Mouse (Mus musculus) midbrain, embryonic 15.5 days (tissue): Measurements from ENCODE around the gene Ackr1. TPM values are rescaled to one million over a fixed set of nuclear protein-coding genes. Genes with fewer than 3 reads are reported as not detected.

ENCODE experiments used
- ATAC-seq: fragments of 200-750 bp; cut with Nextera tagmentation; replicated peaks from 2 replicates; pipeline ENCODE4 v1.8.0; 2017; ENCODE audit warnings: moderate TSS enrichment
- H3K27ac ChIP-seq: fragments of 300-500 bp; sonication (generic); 2 replicates; pipeline ENCODE4 v1.5.1; 2015; ENCODE audit warnings: mild to moderate bottlenecking, inconsistent platforms
- H3K27me3 ChIP-seq: fragments of 300-500 bp; sonication (generic); replicated peaks from 2 replicates; pipeline ENCODE4 v1.6.1; 2015; ENCODE audit warnings: inconsistent platforms
- H3K36me3 ChIP-seq: fragments of 300-500 bp; sonication (generic); replicated peaks from 2 replicates; pipeline ENCODE4 v1.6.1; 2015; ENCODE audit warnings: inconsistent platforms
- H3K4me1 ChIP-seq: fragments of 300-500 bp; sonication (generic); 2 replicates; pipeline ENCODE4 v1.6.1; 2015; ENCODE audit warnings: inconsistent platforms
- H3K4me2 ChIP-seq: fragments of 300-500 bp; sonication (generic); 2 replicates; pipeline ENCODE4 v1.6.1; 2015; ENCODE audit warnings: inconsistent platforms, mild to moderate bottlenecking, moderate library complexity
- H3K4me3 ChIP-seq: fragments of 300-500 bp; sonication (generic); 2 replicates; pipeline ENCODE4 v1.5.1; 2015; ENCODE audit warnings: mild to moderate bottlenecking, inconsistent platforms
- H3K9ac ChIP-seq: fragments of 300-500 bp; sonication (generic); 2 replicates; pipeline ENCODE4 v1.6.1; 2015; ENCODE audit warnings: mild to moderate bottlenecking, inconsistent platforms
- H3K9me3 ChIP-seq: fragments of 300-500 bp; sonication (generic); 2 replicates; pipeline ENCODE4 v1.6.1; 2016; ENCODE audit warnings: inconsistent platforms
- WGBS: fragments of 180-500 bp; shearing (Covaris S2); methylation state at CpG from one replicate; pipeline ENCODE4 v1.1.7; 2015; ENCODE audit warnings: mixed read lengths; 5-methylcytosine and 5-hydroxymethylcytosine counted together
- polyA plus RNA-seq: library from polyadenylated mRNA; unstranded; fragments of >200 nt; fragmentation: Nextera tagmentation; extraction: Ambion mirVana; gene quantifications from 2 replicates; pipeline ENCODE4 v1.2.1, GENCODE M21; 2015

Gene Ackr1
- polyA plus RNA-seq, 1 experiment from 2014 or later: 22.4 TPM

- peaks cover 50% of the 10 kb centered on the region; the same call in 1 of the 2 replicates for H3K36me3 ChIP-seq
- H3K4me3 ChIP-seq: no peak overlapping the region
- H3K4me2 ChIP-seq: no peak overlapping the region
- no peaks in the 10 kb centered on the region for H3K4me1 ChIP-seq
- H3K9me3 ChIP-seq: no peaks in the 10 kb centered on the region
- H3K27ac ChIP-seq: no peak overlapping the region
- H3K9ac ChIP-seq: no peak overlapping the region
- ATAC-seq: no peak
- WGBS: 80% methylated on average over 1 of the region's 1 CpGs
- H3K27me3 ChIP-seq: no peaks in the 10 kb centered on the region
These were observed 8.9 kb upstream of the Ackr1 start for GRCm38 (mm10) chr1:173342425-173342824.

GRCm38 (mm10) chr1:173339543-173339942 is 6.0 kb upstream of the Ackr1 start:
- 4% methylated on average over 2 of the region's 2 CpGs for WGBS
- ATAC-seq: peak; percentile 61; the same call in 1 of the 2 replicates
- no peaks in the 10 kb centered on the region for H3K27me3 ChIP-seq
- H3K9me3 ChIP-seq: no peaks in the 10 kb centered on the region
- no peak overlapping the region for H3K4me3 ChIP-seq
- H3K4me2 ChIP-seq: no peak overlapping the region
- peaks cover 34% of the 10 kb centered on the region; the same call in 1 of the 2 replicates for H3K36me3 ChIP-seq
- H3K9ac ChIP-seq: no peak overlapping the region
- H3K4me1 ChIP-seq: 0 out of 2 replicates have a peak, but pooled peaks cover 2% of the 10 kb centered on the region
- H3K27ac ChIP-seq: no peak overlapping the region

- WGBS: 87% methylated on average over 10 of the region's 10 CpGs
- Histone ChIP-seq H3K36me3 (peaks cover 23% of the 10 kb centered on the region; the same call in 1 of the 2 replicates), H3K27me3 (no peaks in the 10 kb centered on the region), H3K4me3 (no peak overlapping the region), H3K9me3 (no peaks in the 10 kb centered on the region), H3K27ac (no peak overlapping the region), H3K4me1 (0 out of 2 replicates have a peak, but pooled peaks cover 2% of the 10 kb centered on the region), H3K4me2 (no peak overlapping the region), H3K9ac (no peak overlapping the region)
- no peak for ATAC-seq
These were observed 3.5 kb upstream of the Ackr1 start for GRCm38 (mm10) chr1:173337008-173337407.

- H3K4me1 ChIP-seq: 0 out of 2 replicates have a peak, but pooled peaks cover 2% of the 10 kb centered on the region
- H3K27me3 ChIP-seq: no peaks in the 10 kb centered on the region
- peaks cover 15% of the 10 kb centered on the region; the same call in 1 of the 2 replicates for H3K36me3 ChIP-seq
- no peak overlapping the region for H3K9ac ChIP-seq
- WGBS: 50% methylated on average over 11 of the region's 11 CpGs
- no peaks in the 10 kb centered on the region for H3K9me3 ChIP-seq
- H3K4me3 ChIP-seq: no peak overlapping the region
- ATAC-seq: no peak
- H3K27ac ChIP-seq: no peak overlapping the region
- H3K4me2 ChIP-seq: no peak overlapping the region
These were observed 2.4 kb upstream of the Ackr1 start for GRCm38 (mm10) chr1:173335903-173336302.

- Histone ChIP-seq H3K27ac (no peak overlapping the region), H3K9ac (no peak overlapping the region), H3K9me3 (no peaks in the 10 kb centered on the region), H3K4me2 (no peak overlapping the region), H3K4me1 (peaks cover 19% of the 10 kb centered on the region), H3K4me3 (no peak overlapping the region), H3K27me3 (no peaks in the 10 kb centered on the region), H3K36me3 (no peaks in the 10 kb centered on the region; the same call in 1 of the 2 replicates)
- WGBS: 93% methylated on average over 5 of the region's 5 CpGs
- ATAC-seq: no peak
These were observed 1.1 kb downstream of the Ackr1 start for GRCm38 (mm10) chr1:173332418-173332817.

GRCm38 (mm10) chr1:173329743-173330142 is 3.8 kb downstream of the Ackr1 start:
- Histone ChIP-seq H3K27me3 (no peaks in the 10 kb centered on the region), H3K36me3 (no peaks in the 10 kb centered on the region), H3K4me3 (no peak overlapping the region), H3K4me1 (peaks cover 17% of the 10 kb centered on the region), H3K27ac (peak overlapping the region; percentile 68; the same call in 1 of the 2 replicates), H3K9me3 (no peaks in the 10 kb centered on the region), H3K4me2 (no peak overlapping the region), H3K9ac (no peak overlapping the region)
- 53% methylated on average over 5 of the region's 5 CpGs for WGBS
- peak; percentile 64 for ATAC-seq

- no peak overlapping the region for H3K4me2 ChIP-seq
These were observed 4.4 kb downstream of the Ackr1 start for GRCm38 (mm10) chr1:173329185-173329584.

GRCm38 (mm10) chr1:173328446-173328845 is 5.1 kb downstream of the Ackr1 start:
- no peaks in the 10 kb centered on the region for H3K27me3 ChIP-seq
- WGBS: 56% methylated on average over 8 of the region's 8 CpGs
- no peaks in the 10 kb centered on the region for H3K36me3 ChIP-seq
- H3K27ac ChIP-seq: no peak overlapping the region
- H3K4me1 ChIP-seq: peaks cover 17% of the 10 kb centered on the region
- no peaks in the 10 kb centered on the region for H3K9me3 ChIP-seq
- H3K4me2 ChIP-seq: no peak overlapping the region
- no peak for ATAC-seq
- no peak overlapping the region for H3K4me3 ChIP-seq
- no peak overlapping the region for H3K9ac ChIP-seq

More at GRCm38 (mm10) chr1:173329185-173329584, 4.4 kb downstream of the Ackr1 start:
- no peak overlapping the region for H3K9ac ChIP-seq
- no peaks in the 10 kb centered on the region for H3K27me3 ChIP-seq
- H3K27ac ChIP-seq: peak overlapping the region; percentile 68
- no peak overlapping the region for H3K4me3 ChIP-seq
- WGBS: 49% methylated on average over 4 of the region's 4 CpGs
- H3K36me3 ChIP-seq: no peaks in the 10 kb centered on the region
- H3K4me1 ChIP-seq: peaks cover 17% of the 10 kb centered on the region
- H3K9me3 ChIP-seq: no peaks in the 10 kb centered on the region
- ATAC-seq: peak; percentile 15; the same call in 1 of the 2 replicates

GRCm38 (mm10) chr1:173326552-173326951 is 7.0 kb downstream of the Ackr1 start:
- Histone ChIP-seq H3K4me1 (peaks cover 17% of the 10 kb centered on the region), H3K4me3 (no peak overlapping the region), H3K9ac (no peak overlapping the region), H3K27ac (no peak overlapping the region), H3K9me3 (no peaks in the 10 kb centered on the region), H3K27me3 (no peaks in the 10 kb centered on the region), H3K4me2 (no peak overlapping the region), H3K36me3 (no peaks in the 10 kb centered on the region)
- 63% methylated on average over 1 of the region's 1 CpGs for WGBS
- no peak for ATAC-seq

GRCm38 (mm10) chr1:173325395-173325794 is 8.2 kb downstream of the Ackr1 start:
- no peak for ATAC-seq
- no peaks in the 10 kb centered on the region for H3K36me3 ChIP-seq
- 94% methylated on average over 1 of the region's 1 CpGs for WGBS
- H3K9me3 ChIP-seq: no peaks in the 10 kb centered on the region
- H3K27me3 ChIP-seq: no peaks in the 10 kb centered on the region
- peaks cover 15% of the 10 kb centered on the region for H3K4me1 ChIP-seq
- no peak overlapping the region for H3K4me3 ChIP-seq
- H3K27ac ChIP-seq: no peak overlapping the region
- no peak overlapping the region for H3K4me2 ChIP-seq
- no peak overlapping the region for H3K9ac ChIP-seq

- Histone ChIP-seq H3K4me1 (peaks cover 11% of the 10 kb centered on the region), H3K4me2 (no peak overlapping the region), H3K27ac (no peak overlapping the region), H3K9ac (no peak overlapping the region), H3K9me3 (no peaks in the 10 kb centered on the region), H3K4me3 (no peak overlapping the region), H3K27me3 (no peaks in the 10 kb centered on the region), H3K36me3 (no peaks in the 10 kb centered on the region)
- ATAC-seq: no peak
- 63% methylated on average over 4 of the region's 4 CpGs for WGBS
These were observed 8.6 kb downstream of the Ackr1 start for GRCm38 (mm10) chr1:173324961-173325360.

- Histone ChIP-seq H3K27me3 (no peaks in the 10 kb centered on the region), H3K4me1 (peaks cover 4% of the 10 kb centered on the region; the same call in 1 of the 2 replicates), H3K4me3 (no peak overlapping the region), H3K4me2 (no peak overlapping the region), H3K9me3 (no peaks in the 10 kb centered on the region), H3K36me3 (no peaks in the 10 kb centered on the region), H3K9ac (no peak overlapping the region), H3K27ac (no peak overlapping the region)
- 23% methylated on average over 5 of the region's 5 CpGs for WGBS
- no peak for ATAC-seq
These were observed 9.5 kb downstream of the Ackr1 start for GRCm38 (mm10) chr1:173323839-173324585.

- Histone ChIP-seq H3K4me3 (no peak overlapping the region), H3K4me1 (no peaks in the 10 kb centered on the region), H3K27ac (no peak overlapping the region), H3K36me3 (no peaks in the 10 kb centered on the region), H3K4me2 (no peak overlapping the region), H3K9ac (no peak overlapping the region), H3K27me3 (no peaks in the 10 kb centered on the region), H3K9me3 (no peaks in the 10 kb centered on the region)
- ATAC-seq: no peak; the same call in 1 of the 2 replicates
- WGBS: 64% methylated on average over 6 of the region's 6 CpGs
These were observed 11.3 kb downstream of the Ackr1 start for GRCm38 (mm10) chr1:173322249-173322627.
